Mouse (Mus musculus): ENCODE results near the gene H2al1k.
"Not testable (repeated sequence)": the region's sequence is repeated elsewhere in the genome, so short reads cannot be mapped to it uniquely, and the experiment has no call there.

The H2al1k gene

DNA sequence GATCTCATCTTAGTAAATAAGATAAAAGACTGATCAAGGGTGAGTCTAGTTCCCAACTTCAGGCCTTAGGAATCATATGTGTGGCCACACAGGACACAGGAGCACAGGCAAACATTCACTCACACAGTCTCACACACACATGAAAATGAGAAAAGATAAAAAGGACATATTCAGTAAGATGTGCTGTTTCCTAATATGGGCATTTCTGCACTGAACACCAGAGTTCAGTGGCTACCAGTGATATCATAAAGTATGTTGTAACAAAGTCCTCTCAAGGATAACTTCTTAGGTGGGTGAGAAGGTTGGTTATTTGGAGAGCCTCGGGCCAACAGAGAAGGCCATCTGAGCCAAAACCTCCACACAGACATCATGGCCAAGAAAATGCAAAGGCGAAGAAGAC is at the start of gene H2al1k:
TSS of gene H2al1k (plus strand) at position 301 of the 400 bp plus-strand sequence.
- H3K27me3 ChIP-seq (ENCODE audit: control insufficient read depth, insufficient read depth, low read length, poor library complexity, severe bottlenecking); DNase-seq (ENCODE audit: low read depth, low spot score); H3K36me3 ChIP-seq (ENCODE audit: control insufficient read depth, insufficient read depth, low read length, poor library complexity, severe bottlenecking): not testable (repeated sequence)

DNA sequence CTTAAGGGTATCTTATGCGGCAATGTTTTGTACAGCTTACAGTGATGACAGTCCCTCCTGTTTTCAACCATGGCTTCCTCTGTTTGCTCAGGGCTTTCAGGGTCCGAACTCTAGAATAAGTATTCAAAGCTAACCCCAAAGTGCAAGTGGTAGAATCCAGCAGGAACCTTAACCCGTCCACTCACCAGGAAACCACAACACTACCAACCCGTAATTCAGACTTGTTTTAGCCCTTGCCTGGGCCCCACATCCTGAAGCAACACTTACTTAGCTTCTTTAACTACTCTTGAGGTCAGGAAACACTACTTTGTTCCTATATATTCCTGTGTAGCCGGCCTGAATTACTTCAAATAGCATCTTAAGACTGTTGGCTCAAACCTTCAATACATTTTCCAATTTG is 47.6 kb upstream of the H2al1k start:
- H3K27me3 ChIP-seq (ENCODE audit: control insufficient read depth, insufficient read depth, low read length, poor library complexity, severe bottlenecking): no peaks in the 10 kb centered on the region
- no peaks in the 10 kb centered on the region for H3K36me3 ChIP-seq (ENCODE audit: control insufficient read depth, insufficient read depth, low read length, poor library complexity, severe bottlenecking)
- DNase-seq (ENCODE audit: low read depth, low spot score): no peak

DNA sequence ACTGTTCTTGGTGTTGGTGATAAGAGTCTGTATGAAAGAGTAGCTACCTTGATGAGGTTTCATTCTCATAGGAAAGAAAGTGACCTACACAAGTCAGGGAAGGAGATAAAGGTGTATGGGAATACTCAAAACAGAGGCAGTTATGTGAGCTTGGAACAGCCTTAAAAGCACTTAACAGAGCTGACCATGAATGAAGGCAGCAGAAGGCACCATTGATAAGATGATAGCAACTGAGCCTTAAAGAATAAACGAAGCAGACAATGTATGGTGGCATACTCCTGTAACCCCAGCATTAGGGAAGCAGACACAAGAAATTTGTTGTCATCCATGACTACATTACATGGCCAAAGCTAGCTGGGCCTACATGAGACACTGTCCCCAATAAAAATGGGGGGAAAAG is 47.0 kb upstream of the H2al1k start:
- H3K27me3 ChIP-seq (ENCODE audit: control insufficient read depth, insufficient read depth, low read length, poor library complexity, severe bottlenecking): no peaks in the 10 kb centered on the region
- no peak for DNase-seq (ENCODE audit: low read depth, low spot score)
- no peaks in the 10 kb centered on the region for H3K36me3 ChIP-seq (ENCODE audit: control insufficient read depth, insufficient read depth, low read length, poor library complexity, severe bottlenecking)

DNA sequence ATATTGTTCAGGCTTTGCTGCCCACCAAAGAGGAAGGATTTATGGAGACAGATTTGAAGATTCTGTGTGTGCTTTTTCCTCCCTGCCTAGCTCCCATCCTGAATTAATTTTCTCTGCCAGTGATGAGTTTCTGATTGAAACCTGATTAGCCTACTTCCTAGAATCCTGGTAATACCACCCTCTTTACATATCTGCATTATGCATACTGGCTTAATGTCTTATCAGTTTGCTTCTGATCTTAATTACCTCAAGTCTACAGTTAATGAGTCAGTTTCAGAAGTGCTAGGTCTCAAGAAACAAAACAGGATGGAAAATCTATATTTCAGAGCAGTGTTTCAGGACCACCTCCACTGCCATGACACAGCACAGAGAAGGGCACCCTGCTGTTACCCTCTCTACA is 34.0 kb upstream of the H2al1k start:
- H3K27me3 ChIP-seq (ENCODE audit: control insufficient read depth, insufficient read depth, low read length, poor library complexity, severe bottlenecking); H3K36me3 ChIP-seq (ENCODE audit: control insufficient read depth, insufficient read depth, low read length, poor library complexity, severe bottlenecking); DNase-seq (ENCODE audit: low read depth, low spot score): not testable (repeated sequence)

DNA sequence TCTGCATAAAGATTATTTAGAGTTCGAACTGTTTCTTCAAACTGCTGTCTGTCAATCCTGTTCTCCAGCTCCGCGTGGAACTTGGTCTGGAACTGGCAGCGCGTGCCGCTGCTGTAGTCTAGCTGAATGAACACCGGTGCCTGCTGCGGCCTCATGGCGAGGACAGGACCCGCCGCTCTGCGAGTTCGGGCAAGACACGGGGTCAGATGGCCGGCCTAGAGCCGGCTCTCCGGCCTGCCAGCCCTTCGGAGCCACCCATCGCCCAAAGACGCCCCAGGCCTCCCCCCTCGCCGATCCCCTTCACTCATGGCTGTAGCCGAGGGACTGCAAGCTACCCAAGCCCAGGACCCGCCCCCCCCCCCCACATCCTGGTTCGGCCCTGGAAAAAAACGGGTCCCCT is 22.5 kb upstream of the H2al1k start:
- DNase-seq (ENCODE audit: low read depth, low spot score); H3K27me3 ChIP-seq (ENCODE audit: control insufficient read depth, insufficient read depth, low read length, poor library complexity, severe bottlenecking): not testable (repeated sequence)

DNA sequence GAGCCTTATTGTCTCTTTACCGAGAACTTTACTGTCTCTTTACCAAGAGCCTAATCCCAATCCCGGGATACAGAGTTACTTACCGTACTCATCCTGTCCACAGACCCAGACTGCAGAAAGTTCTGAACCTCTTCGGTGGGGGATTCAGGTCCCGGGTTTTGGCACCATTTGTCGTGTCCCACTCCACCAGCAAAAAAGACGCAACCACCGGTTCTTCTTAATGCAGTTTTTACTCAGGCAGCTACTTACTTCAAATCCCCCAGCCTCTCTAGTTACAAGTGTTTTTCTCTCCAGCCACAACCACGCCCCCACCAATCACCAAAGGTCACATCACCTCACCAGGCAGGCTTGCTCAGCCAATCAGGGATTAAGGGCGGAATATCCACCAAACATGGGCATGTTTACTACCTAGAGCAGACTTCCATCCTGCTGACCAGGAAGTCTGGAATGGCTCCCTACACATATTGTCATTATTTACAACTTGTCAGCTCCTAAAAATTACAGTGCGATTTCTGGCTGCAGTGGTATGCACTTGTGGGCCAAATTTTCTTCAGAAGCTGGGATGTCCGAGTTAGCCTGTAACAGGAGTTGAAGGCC is 18.0 kb upstream of the H2al1k start:
- peak; percentile 0 for DNase-seq (ENCODE audit: low read depth, low spot score)
- H3K36me3 ChIP-seq (ENCODE audit: control insufficient read depth, insufficient read depth, low read length, poor library complexity, severe bottlenecking); H3K27me3 ChIP-seq (ENCODE audit: control insufficient read depth, insufficient read depth, low read length, poor library complexity, severe bottlenecking): not testable (repeated sequence)

More for the DNA sequence above, 22.5 kb upstream of the H2al1k start:
- not testable (repeated sequence) for H3K36me3 ChIP-seq (ENCODE audit: control insufficient read depth, insufficient read depth, low read length, poor library complexity, severe bottlenecking)

DNA sequence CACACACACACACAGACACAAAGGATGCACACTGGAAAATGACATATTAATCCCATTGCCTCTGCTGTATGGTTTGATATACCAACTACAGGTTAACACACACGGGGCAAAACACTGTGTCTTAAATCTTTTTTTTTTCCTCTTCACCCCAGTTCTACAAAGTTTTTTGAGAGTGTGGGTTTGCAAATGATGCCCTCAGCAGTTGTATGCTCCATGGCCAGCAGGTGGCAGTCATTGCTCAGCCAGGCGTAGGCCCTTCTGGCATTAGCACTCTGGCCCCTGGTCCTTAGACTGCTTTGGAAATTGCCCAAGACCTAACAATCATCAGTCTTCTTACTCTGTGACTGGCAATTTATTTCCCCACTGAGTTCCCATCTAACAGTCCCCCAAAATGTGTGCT is 17.4 kb upstream of the H2al1k start:
- peak; percentile 43 for DNase-seq (ENCODE audit: low read depth, low spot score)
- not testable (repeated sequence) for H3K36me3 ChIP-seq (ENCODE audit: control insufficient read depth, insufficient read depth, low read length, poor library complexity, severe bottlenecking); H3K27me3 ChIP-seq (ENCODE audit: control insufficient read depth, insufficient read depth, low read length, poor library complexity, severe bottlenecking)

DNA sequence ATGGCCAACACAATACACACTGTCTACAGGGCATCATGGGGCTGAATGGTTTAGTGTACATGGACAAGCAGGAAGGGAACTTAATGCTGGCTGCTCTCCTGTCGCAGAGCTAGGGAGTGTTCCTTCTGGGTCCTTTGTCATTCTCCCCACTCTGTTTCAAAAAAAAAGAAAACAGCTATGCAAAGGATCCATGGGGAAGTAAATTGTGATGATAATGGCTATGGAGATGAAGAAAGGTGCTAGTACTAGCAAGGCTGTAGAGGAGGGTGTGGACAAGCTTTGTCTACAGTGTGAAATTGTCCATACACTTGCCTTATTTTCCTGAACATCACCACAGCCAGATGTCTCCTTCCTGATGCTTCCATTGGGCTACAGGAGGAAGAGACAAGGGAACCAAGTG is 15.4 kb upstream of the H2al1k start:
- not testable (repeated sequence) for DNase-seq (ENCODE audit: low read depth, low spot score); H3K36me3 ChIP-seq (ENCODE audit: control insufficient read depth, insufficient read depth, low read length, poor library complexity, severe bottlenecking); H3K27me3 ChIP-seq (ENCODE audit: control insufficient read depth, insufficient read depth, low read length, poor library complexity, severe bottlenecking)

DNA sequence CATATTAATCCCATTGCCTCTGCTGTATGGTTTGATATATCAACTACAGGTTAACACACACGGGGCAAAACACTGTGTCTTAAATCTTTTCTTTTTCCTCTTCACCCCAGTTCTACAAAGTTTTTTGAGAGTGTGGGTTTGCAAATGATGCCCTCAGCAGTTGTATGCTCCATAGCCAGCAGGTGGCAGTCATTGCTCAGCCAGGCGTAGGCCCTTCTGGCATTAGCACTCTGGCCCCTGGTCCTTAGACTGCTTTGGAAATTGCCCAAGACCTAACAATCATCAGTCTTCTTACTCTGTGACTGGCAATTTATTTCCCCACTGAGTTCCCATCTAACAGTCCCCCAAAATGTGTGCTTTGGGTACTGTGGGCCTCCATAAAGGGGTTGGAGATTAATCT is 23.6 kb downstream of the H2al1k start:
- peak; percentile 63 for DNase-seq (ENCODE audit: low read depth, low spot score)
- not testable (repeated sequence) for H3K27me3 ChIP-seq (ENCODE audit: control insufficient read depth, insufficient read depth, low read length, poor library complexity, severe bottlenecking); H3K36me3 ChIP-seq (ENCODE audit: control insufficient read depth, insufficient read depth, low read length, poor library complexity, severe bottlenecking)

DNA sequence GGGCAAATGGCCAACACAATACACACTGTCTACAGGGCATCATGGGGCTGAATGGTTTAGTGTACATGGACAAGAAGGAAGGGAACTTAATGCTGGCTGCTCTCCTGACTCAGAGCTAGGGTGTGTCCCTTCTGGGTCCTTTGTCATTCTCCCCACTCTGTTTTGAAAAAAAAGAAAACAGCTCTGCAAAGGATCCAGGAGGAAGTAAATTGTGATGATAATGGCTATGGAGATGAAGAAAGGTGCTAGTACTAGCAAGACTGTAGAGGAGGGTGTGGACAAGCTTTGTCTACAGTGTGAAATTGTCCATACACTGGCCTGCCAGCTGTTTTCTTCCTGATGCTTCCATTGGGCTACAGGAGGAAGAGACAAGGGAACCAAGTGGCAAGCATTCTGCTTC is 25.5 kb downstream of the H2al1k start:
- not testable (repeated sequence) for DNase-seq (ENCODE audit: low read depth, low spot score); H3K27me3 ChIP-seq (ENCODE audit: control insufficient read depth, insufficient read depth, low read length, poor library complexity, severe bottlenecking); H3K36me3 ChIP-seq (ENCODE audit: control insufficient read depth, insufficient read depth, low read length, poor library complexity, severe bottlenecking)

Data from splenic B cell, adult 2 months (primary cell).